Mouse (Mus musculus): ENCODE results near the gene Rnf212b. TPM values are rescaled to one million over a fixed set of nuclear protein-coding genes. Genes with fewer than 3 reads are reported as not detected.

Gene Rnf212b
- polyA plus RNA-seq, 1 experiment from 2014 or later: not detected

GRCm38 (mm10) chr14:54815737-54816136 lies 1.8 kb downstream of the Rnf212b start:
- Histone ChIP-seq H3K9me3 (ENCODE audit: control insufficient read depth, low read length) (no peaks in the 10 kb centered on the region), H3K27ac (ENCODE audit: low read length) (no peak overlapping the region), H3K4me3 (ENCODE audit: low read length) (no peak overlapping the region), H3K9ac (ENCODE audit: low read depth, low read length) (no peak overlapping the region), H3K27me3 (replicated peaks; ENCODE audit: control insufficient read depth, insufficient read depth, low read length) (no peaks in the 10 kb centered on the region), H3K4me2 (ENCODE audit: low read depth, low read length) (no peak overlapping the region), H3K36me3 (ENCODE audit: control insufficient read depth, insufficient read depth, low read length) (no peaks in the 10 kb centered on the region), H3K4me1 (ENCODE audit: control insufficient read depth, insufficient read depth, low read length) (no peaks in the 10 kb centered on the region)
- WGBS: 53% methylated on average over 3 of the region's 3 CpGs
- no peak for ATAC-seq

GRCm38 (mm10) chr14:54817791-54818190 lies 3.9 kb downstream of the Rnf212b start:
- Histone ChIP-seq H3K27ac (ENCODE audit: low read length) (no peak overlapping the region), H3K36me3 (ENCODE audit: control insufficient read depth, insufficient read depth, low read length) (no peaks in the 10 kb centered on the region), H3K4me1 (ENCODE audit: control insufficient read depth, insufficient read depth, low read length) (no peaks in the 10 kb centered on the region), H3K27me3 (replicated peaks; ENCODE audit: control insufficient read depth, insufficient read depth, low read length) (no peaks in the 10 kb centered on the region), H3K4me3 (ENCODE audit: low read length) (no peak overlapping the region), H3K9ac (ENCODE audit: low read depth, low read length) (no peak overlapping the region), H3K9me3 (ENCODE audit: control insufficient read depth, low read length) (no peaks in the 10 kb centered on the region), H3K4me2 (ENCODE audit: low read depth, low read length) (no peak overlapping the region)
- WGBS: 55% methylated on average over 2 of the region's 2 CpGs
- no peak for ATAC-seq

GRCm38 (mm10) chr14:54822301-54822700 lies 8.4 kb downstream of the Rnf212b start:
- Histone ChIP-seq H3K9ac (ENCODE audit: low read depth, low read length) (no peak overlapping the region), H3K4me1 (ENCODE audit: control insufficient read depth, insufficient read depth, low read length) (no peaks in the 10 kb centered on the region), H3K4me3 (ENCODE audit: low read length) (no peak overlapping the region), H3K27ac (ENCODE audit: low read length) (peak overlapping the region; percentile 52; the same call in 1 of the 2 replicates), H3K27me3 (replicated peaks; ENCODE audit: control insufficient read depth, insufficient read depth, low read length) (no peaks in the 10 kb centered on the region), H3K9me3 (ENCODE audit: control insufficient read depth, low read length) (no peaks in the 10 kb centered on the region), H3K36me3 (ENCODE audit: control insufficient read depth, insufficient read depth, low read length) (no peaks in the 10 kb centered on the region), H3K4me2 (ENCODE audit: low read depth, low read length) (0 out of 2 replicates have a peak overlapping the region, but pooled peaks have one; percentile 24)
- ATAC-seq: peak; percentile 69
- 53% methylated on average over 2 of the region's 2 CpGs for WGBS

GRCm38 (mm10) chr14:54823716-54824115 lies 9.8 kb downstream of the Rnf212b start:
- Histone ChIP-seq H3K27ac (ENCODE audit: low read length) (no peak overlapping the region), H3K27me3 (replicated peaks; ENCODE audit: control insufficient read depth, insufficient read depth, low read length) (no peaks in the 10 kb centered on the region)
- 89% methylated on average over 1 of the region's 1 CpGs for WGBS

GRCm38 (mm10) chr14:54843461-54843860 lies 29.5 kb downstream of the Rnf212b start:
- H3K4me1 ChIP-seq (ENCODE audit: control insufficient read depth, insufficient read depth, low read length): no peaks in the 10 kb centered on the region
- no peak overlapping the region; the same call in 1 of the 2 replicates for H3K9ac ChIP-seq (ENCODE audit: low read depth, low read length)
- H3K4me2 ChIP-seq (ENCODE audit: low read depth, low read length): no peak overlapping the region
- H3K9me3 ChIP-seq (ENCODE audit: control insufficient read depth, low read length): no peaks in the 10 kb centered on the region
- H3K27ac ChIP-seq (ENCODE audit: low read length): no peak overlapping the region
- H3K27me3 ChIP-seq (replicated peaks; ENCODE audit: control insufficient read depth, insufficient read depth, low read length): no peaks in the 10 kb centered on the region
- no peak for ATAC-seq
- 3% methylated on average over 4 of the region's 4 CpGs for WGBS
- no peaks in the 10 kb centered on the region for H3K36me3 ChIP-seq (ENCODE audit: control insufficient read depth, insufficient read depth, low read length)
- no peak overlapping the region for H3K4me3 ChIP-seq (ENCODE audit: low read length)

More at GRCm38 (mm10) chr14:54823716-54824115, 9.8 kb downstream of the Rnf212b start:
- no peaks in the 10 kb centered on the region for H3K9me3 ChIP-seq (ENCODE audit: control insufficient read depth, low read length)
- no peaks in the 10 kb centered on the region for H3K4me1 ChIP-seq (ENCODE audit: control insufficient read depth, insufficient read depth, low read length)
- H3K9ac ChIP-seq (ENCODE audit: low read depth, low read length): no peak overlapping the region
- no peaks in the 10 kb centered on the region for H3K36me3 ChIP-seq (ENCODE audit: control insufficient read depth, insufficient read depth, low read length)
- no peak overlapping the region for H3K4me2 ChIP-seq (ENCODE audit: low read depth, low read length)
- peak; percentile 39; the same call in 1 of the 2 replicates for ATAC-seq
- no peak overlapping the region for H3K4me3 ChIP-seq (ENCODE audit: low read length)

GRCm38 (mm10) chr14:54855726-54856125 lies 41.8 kb downstream of the Rnf212b start:
- Histone ChIP-seq H3K4me2 (ENCODE audit: low read depth, low read length) (no peak overlapping the region), H3K4me1 (ENCODE audit: control insufficient read depth, insufficient read depth, low read length) (no peaks in the 10 kb centered on the region), H3K27ac (ENCODE audit: low read length) (no peak overlapping the region), H3K36me3 (ENCODE audit: control insufficient read depth, insufficient read depth, low read length) (peaks cover 6% of the 10 kb centered on the region; the same call in 1 of the 2 replicates), H3K27me3 (replicated peaks; ENCODE audit: control insufficient read depth, insufficient read depth, low read length) (no peaks in the 10 kb centered on the region), H3K4me3 (ENCODE audit: low read length) (no peak overlapping the region), H3K9ac (ENCODE audit: low read depth, low read length) (no peak overlapping the region), H3K9me3 (ENCODE audit: control insufficient read depth, low read length) (no peaks in the 10 kb centered on the region)
- WGBS: 91% methylated on average over 3 of the region's 3 CpGs
- no peak for ATAC-seq

GRCm38 (mm10) chr14:54856703-54857102 lies 42.8 kb downstream of the Rnf212b start:
- Histone ChIP-seq H3K4me1 (ENCODE audit: control insufficient read depth, insufficient read depth, low read length) (no peaks in the 10 kb centered on the region), H3K4me3 (ENCODE audit: low read length) (no peak overlapping the region), H3K4me2 (ENCODE audit: low read depth, low read length) (no peak overlapping the region), H3K36me3 (ENCODE audit: control insufficient read depth, insufficient read depth, low read length) (peaks cover 6% of the 10 kb centered on the region; the same call in 1 of the 2 replicates), H3K9ac (ENCODE audit: low read depth, low read length) (no peak overlapping the region), H3K27me3 (replicated peaks; ENCODE audit: control insufficient read depth, insufficient read depth, low read length) (no peaks in the 10 kb centered on the region), H3K27ac (ENCODE audit: low read length) (no peak overlapping the region), H3K9me3 (ENCODE audit: control insufficient read depth, low read length) (no peaks in the 10 kb centered on the region)
- WGBS: 86% methylated on average over 7 of the region's 7 CpGs
- no peak for ATAC-seq

- Histone ChIP-seq H3K27me3 (replicated peaks; ENCODE audit: control insufficient read depth, insufficient read depth, low read length) (no peaks in the 10 kb centered on the region), H3K9ac (ENCODE audit: low read depth, low read length) (no peak overlapping the region), H3K4me1 (ENCODE audit: control insufficient read depth, insufficient read depth, low read length) (no peaks in the 10 kb centered on the region), H3K9me3 (ENCODE audit: control insufficient read depth, low read length) (no peaks in the 10 kb centered on the region), H3K4me3 (ENCODE audit: low read length) (no peak overlapping the region), H3K4me2 (ENCODE audit: low read depth, low read length) (no peak overlapping the region), H3K27ac (ENCODE audit: low read length) (no peak overlapping the region), H3K36me3 (ENCODE audit: control insufficient read depth, insufficient read depth, low read length) (peaks cover 6% of the 10 kb centered on the region; the same call in 1 of the 2 replicates)
- no peak for ATAC-seq
- WGBS: 91% methylated on average over 9 of the region's 9 CpGs
These were observed 44.0 kb downstream of the Rnf212b start for GRCm38 (mm10) chr14:54857891-54858290.

- WGBS: 51% methylated on average over 2 of the region's 2 CpGs
- ATAC-seq: no peak
These were observed 46.6 kb downstream of the Rnf212b start for GRCm38 (mm10) chr14:54860511-54860910.

More at GRCm38 (mm10) chr14:54860511-54860910, 46.6 kb downstream of the Rnf212b start:
- Histone ChIP-seq H3K4me1 (ENCODE audit: control insufficient read depth, insufficient read depth, low read length) (peaks cover 2% of the 10 kb centered on the region; the same call in 1 of the 2 replicates), H3K36me3 (ENCODE audit: control insufficient read depth, insufficient read depth, low read length) (0 out of 2 replicates have a peak, but pooled peaks cover 6% of the 10 kb centered on the region), H3K9ac (ENCODE audit: low read depth, low read length) (no peak overlapping the region), H3K9me3 (ENCODE audit: control insufficient read depth, low read length) (no peaks in the 10 kb centered on the region), H3K27ac (ENCODE audit: low read length) (no peak overlapping the region), H3K4me3 (ENCODE audit: low read length) (no peak overlapping the region), H3K27me3 (replicated peaks; ENCODE audit: control insufficient read depth, insufficient read depth, low read length) (no peaks in the 10 kb centered on the region), H3K4me2 (ENCODE audit: low read depth, low read length) (no peak overlapping the region)
